Mouse (Mus musculus): ENCODE measurements around the gene Safb.

DNA sequence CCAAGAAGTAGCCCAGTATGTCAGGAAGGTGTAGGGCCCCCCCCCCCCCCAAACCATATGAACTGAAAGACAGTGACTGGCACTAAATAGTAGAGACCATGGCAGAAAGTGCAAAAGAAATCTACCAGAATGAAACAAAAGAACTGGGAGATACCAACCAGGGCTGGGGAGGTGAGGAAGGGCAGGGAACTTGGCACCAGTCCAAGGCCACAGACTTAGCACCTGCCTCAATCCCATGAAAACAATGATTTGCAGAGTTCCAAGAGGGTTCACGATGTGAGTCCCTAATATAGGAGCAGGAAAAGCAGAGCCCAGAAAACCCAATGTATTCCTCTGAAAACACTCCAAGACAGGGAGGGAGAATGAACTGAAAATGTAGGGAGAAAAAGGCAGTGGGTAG, 12.5 kb upstream of the Safb start:
- no peak for TF ChIP-seq CTCF (IDR thresholded peaks at IDR 0.05; ENCODE audit: borderline replicate concordance, insufficient read depth, low read depth, low read length)
- no peak for TF ChIP-seq POLR2A (IDR thresholded peaks at IDR 0.05; ENCODE audit: borderline replicate concordance, insufficient read depth, low read length)

Measured in cerebellum, adult 2 months (tissue).